Mouse (Mus musculus) heart, embryonic 11.5 days (tissue): Measurements from ENCODE around the gene Gm6217. TPM values are rescaled to one million over a fixed set of nuclear protein-coding genes. Genes with fewer than 3 reads are reported as not detected.

Source experiments
- ATAC-seq: fragments of 200-750 bp; cut with Nextera tagmentation; replicated peaks from 2 replicates; pipeline ENCODE4 v1.8.0; 2017; ENCODE audit warnings: moderate library complexity; ENCODE audit not compliant: insufficient number of reproducible peaks, low FRiP score, low TSS enrichment
- H3K27ac ChIP-seq: fragments of 300-500 bp; sonication (generic); 2 replicates; pipeline ENCODE4 v1.5.1; 2014; ENCODE audit warnings: mild to moderate bottlenecking, low read depth, low read length
- H3K27me3 ChIP-seq: fragments of 300-500 bp; sonication (generic); 2 replicates; pipeline ENCODE4 v1.6.1; 2014; ENCODE audit warnings: mild to moderate bottlenecking, low read length, mixed read lengths; ENCODE audit not compliant: control insufficient read depth, insufficient read depth
- H3K36me3 ChIP-seq: fragments of 300-500 bp; sonication (generic); 2 replicates; pipeline ENCODE4 v1.6.1; 2014; ENCODE audit warnings: mild to moderate bottlenecking, low read length, moderate library complexity, mixed read lengths; ENCODE audit not compliant: control insufficient read depth, insufficient read depth
- H3K4me1 ChIP-seq: fragments of 300-500 bp; sonication (generic); 2 replicates; pipeline ENCODE4 v1.6.1; 2014; ENCODE audit warnings: low read length; ENCODE audit not compliant: control insufficient read depth, insufficient read depth
- H3K4me2 ChIP-seq: fragments of 300-500 bp; sonication (generic); 2 replicates; pipeline ENCODE4 v1.6.1; 2014; ENCODE audit warnings: mild to moderate bottlenecking, moderate library complexity
- H3K4me3 ChIP-seq: fragments of 300-500 bp; sonication (generic); 2 replicates; pipeline ENCODE4 v1.5.1; 2014; ENCODE audit warnings: low read depth, low read length
- H3K9ac ChIP-seq: fragments of 300-500 bp; sonication (generic); 2 replicates; pipeline ENCODE4 v1.6.1; 2014; ENCODE audit warnings: mild to moderate bottlenecking, low read depth, low read length, moderate library complexity
- H3K9me3 ChIP-seq: fragments of 300-500 bp; sonication (generic); replicated peaks from 2 replicates; pipeline ENCODE4 v1.6.1; 2016; ENCODE audit warnings: low read length; ENCODE audit not compliant: control insufficient read depth
- WGBS: fragments of 180-500 bp; shearing (Covaris S2); extraction: QIAGEN DNeasy Blood & Tissue Kit; methylation state at CpG from one replicate; pipeline ENCODE4 v1.1.7; 2014; ENCODE audit not compliant: insufficient replicate concordance; 5-methylcytosine and 5-hydroxymethylcytosine counted together
- polyA plus RNA-seq: library from polyadenylated mRNA; unstranded; fragments of >200 nt; fragmentation: Nextera tagmentation; extraction: Ambion mirVana; gene quantifications from 2 replicates; pipeline ENCODE4 v1.2.1, GENCODE M21; 2014

Gene Gm6217
- polyA plus RNA-seq, 1 experiment from 2014 or later, result not detected

DNA sequence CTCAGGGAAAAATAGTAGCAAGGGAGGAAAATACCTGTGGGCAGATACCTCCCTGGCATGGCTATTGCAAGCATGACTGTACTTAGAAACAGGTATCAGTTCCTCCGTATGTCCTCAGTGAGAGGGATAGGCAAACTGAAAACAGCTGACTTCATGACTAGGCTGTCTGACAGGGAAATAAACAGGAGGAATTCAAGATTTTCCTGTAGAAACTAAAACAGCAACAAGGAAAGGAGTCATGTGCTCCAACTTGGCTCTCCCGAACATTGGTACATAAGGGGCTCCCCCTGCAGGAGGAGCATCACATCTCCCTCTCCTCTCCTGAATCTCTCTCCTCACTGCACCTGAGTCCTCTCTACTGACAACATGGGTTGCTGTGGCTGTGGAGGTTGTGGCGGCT lies 18.2 kb downstream of the Gm6217 start, which contains the start of gene A030005L19Rik:
Gene A030005L19Rik, plus strand, starts transcription at position 301 of the 400 bp plus-strand sequence.
- no peaks in the 10 kb centered on the region for H3K4me1 ChIP-seq
- no peak within 1 kb of the TSS for H3K9ac ChIP-seq
- WGBS, result 86% methylated on average over 3 of the region's 3 CpGs
- no peak for ATAC-seq
- no peak within 1 kb of the TSS for H3K27ac ChIP-seq
- H3K4me3 ChIP-seq, result no peak within 1 kb of the TSS
- H3K36me3 ChIP-seq, result no peaks in the 10 kb centered on the region
- no peaks in the 10 kb centered on the region for H3K9me3 ChIP-seq
- no peak within 1 kb of the TSS for H3K4me2 ChIP-seq
- H3K27me3 ChIP-seq, result no peaks in the 10 kb centered on the region

DNA sequence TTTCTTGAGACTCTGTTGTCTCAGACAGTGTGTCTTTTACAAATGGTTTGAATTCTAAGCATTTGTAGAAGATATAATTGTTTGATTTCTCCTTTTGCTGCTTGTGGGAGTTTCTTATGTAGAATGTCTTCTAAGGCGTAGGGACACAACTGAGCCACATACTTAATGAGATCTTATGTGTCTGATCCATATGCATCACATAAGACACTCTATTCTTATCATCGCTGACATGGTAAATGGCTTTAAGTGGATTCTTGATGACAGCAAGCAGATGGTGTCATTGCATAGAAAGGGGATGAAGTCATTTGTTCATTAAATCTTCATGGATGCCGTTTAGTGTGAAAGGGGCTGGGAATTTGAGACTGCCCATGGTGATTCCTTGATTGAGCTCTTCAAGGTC lies 25.3 kb downstream of the Gm6217 start:
- no peaks in the 10 kb centered on the region for H3K4me1 ChIP-seq
- no peak overlapping the region for H3K27ac ChIP-seq
- ATAC-seq, result no peak
- no peak overlapping the region for H3K9ac ChIP-seq
- no peak overlapping the region for H3K4me2 ChIP-seq
- H3K9me3 ChIP-seq, result no peaks in the 10 kb centered on the region
- no peaks in the 10 kb centered on the region for H3K27me3 ChIP-seq
- H3K36me3 ChIP-seq, result no peaks in the 10 kb centered on the region; the same call in 1 of the 2 replicates
- no peak overlapping the region for H3K4me3 ChIP-seq
- 67% methylated on average over 3 of the region's 3 CpGs for WGBS

- no peak overlapping the region for H3K27ac ChIP-seq
- H3K4me2 ChIP-seq, result no peak overlapping the region
- H3K27me3 ChIP-seq, result no peaks in the 10 kb centered on the region
- 85% methylated on average over 3 of the region's 3 CpGs for WGBS
- H3K9me3 ChIP-seq, result no peaks in the 10 kb centered on the region
- no peak overlapping the region for H3K9ac ChIP-seq
- ATAC-seq, result no peak
- H3K4me3 ChIP-seq, result no peak overlapping the region
- no peaks in the 10 kb centered on the region for H3K4me1 ChIP-seq
- no peaks in the 10 kb centered on the region; the same call in none of the 2 replicates for H3K36me3 ChIP-seq
Observed at GRCm38 (mm10) chr1:82901201-82901600, 30.0 kb downstream of the Gm6217 start.

- H3K4me3 ChIP-seq, result no peak overlapping the region
- no peak for ATAC-seq
- no peaks in the 10 kb centered on the region for H3K4me1 ChIP-seq
- no peak overlapping the region for H3K4me2 ChIP-seq
- no peaks in the 10 kb centered on the region for H3K27me3 ChIP-seq
- 96% methylated on average over 1 of the region's 1 CpGs for WGBS
- no peaks in the 10 kb centered on the region; the same call in none of the 2 replicates for H3K36me3 ChIP-seq
- no peaks in the 10 kb centered on the region for H3K9me3 ChIP-seq
- H3K9ac ChIP-seq, result no peak overlapping the region
- no peak overlapping the region for H3K27ac ChIP-seq
Observed at GRCm38 (mm10) chr1:82900567-82900966, 30.6 kb downstream of the Gm6217 start.

- ATAC-seq, result no peak
- Histone ChIP-seq H3K4me2 (no peak overlapping the region), H3K9me3 (no peaks in the 10 kb centered on the region), H3K27ac (no peak overlapping the region), H3K27me3 (no peaks in the 10 kb centered on the region), H3K9ac (no peak overlapping the region), H3K4me1 (no peaks in the 10 kb centered on the region), H3K4me3 (no peak overlapping the region), H3K36me3 (peaks cover 12% of the 10 kb centered on the region)
- WGBS, result 91% methylated on average over 7 of the region's 7 CpGs
Observed at GRCm38 (mm10) chr1:82893269-82893668, 37.9 kb downstream of the Gm6217 start.

Other genes with a start within 250 kb of the Gm6217 start
- gene Mff, start 206.5 kb downstream of the Gm6217 start, polyA plus RNA-seq, result 220 and 228 TPM in 2 replicates
- 0.29 TPM in 1 of 2 replicates, not detected in the other for gene Tm4sf20, start 162.9 kb downstream of the Gm6217 start, polyA plus RNA-seq
- not detected in 2 replicates for gene Gm47791, start 160.2 kb downstream of the Gm6217 start, polyA plus RNA-seq
- gene Agfg1, start 91.9 kb downstream of the Gm6217 start, polyA plus RNA-seq, result 42.2 and 43.8 TPM in 2 replicates
- gene A030005L19Rik, start 18.1 kb downstream of the Gm6217 start, polyA plus RNA-seq, result 0.38 and 0.40 TPM in 2 replicates
- not detected in 2 replicates for gene A030014E15Rik, start 6.5 kb downstream of the Gm6217 start, polyA plus RNA-seq
- gene A030003K21Rik, start 12.0 kb upstream of the Gm6217 start, polyA plus RNA-seq, result not detected in 2 replicates
- gene Gm7544, start 24.6 kb upstream of the Gm6217 start, polyA plus RNA-seq, result not detected in 2 replicates
- gene Gm47955, start 28.9 kb upstream of the Gm6217 start, polyA plus RNA-seq, result not detected in 2 replicates
- gene Gm47959, start 69.1 kb upstream of the Gm6217 start, polyA plus RNA-seq, result not detected in 2 replicates
- gene Slc19a3, start 107.0 kb upstream of the Gm6217 start, polyA plus RNA-seq, result 1.7 and 2.0 TPM in 2 replicates
- not detected in 2 replicates for gene Krtap28-10, start 111.1 kb upstream of the Gm6217 start, polyA plus RNA-seq
- not detected in 2 replicates for gene Gm47969, start 113.5 kb upstream of the Gm6217 start, polyA plus RNA-seq
- not detected in 2 replicates for gene A030005K14Rik, start 128.0 kb upstream of the Gm6217 start, polyA plus RNA-seq
- gene Krtap28-13, start 129.5 kb upstream of the Gm6217 start, polyA plus RNA-seq, result 0.16 and 0.68 TPM in 2 replicates
- 0.43 TPM in 1 of 2 replicates, not detected in the other for gene Ccl20, start 185.4 kb upstream of the Gm6217 start, polyA plus RNA-seq
- gene Daw1, start 228.4 kb upstream of the Gm6217 start, polyA plus RNA-seq, result 0.25 TPM in 1 of 2 replicates, not detected in the other